Mouse (Mus musculus) Patski (cell line): ENCODE results near the gene Comt. TPM values are rescaled to one million over a fixed set of nuclear protein-coding genes. Genes with fewer than 3 reads are reported as not detected.
A peak's percentile ranks its signal among the peaks of the same experiment; 100 is the strongest.

Source experiments
- ATAC-seq: fragments of 100-300 bp; one replicate; pipeline ENCODE4 v1.8.0; 2021
- CTCF ChIA-PET: fragments of 350-600 bp; sonication (Branson Sonifier 250); formaldehyde crosslinking; loops from one replicate; lab custom pipeline; 2022; ENCODE audit warnings: inconsistent platforms; lab: Charles Lee
- POLR2A ChIA-PET: fragments of 350-600 bp; sonication (Branson Sonifier 250); formaldehyde crosslinking; loops from one replicate; lab custom pipeline; 2022; ENCODE audit warnings: antibody characterized with exemption, inconsistent platforms; lab: Charles Lee
- DNase-seq: peaks from one replicate; pipeline ENCODE4 v3.0.0-alpha.2; 2011; ENCODE audit warnings: low read depth, low spot score
- H3K27me3 ChIP-seq: fragments of 371-371 bp; one replicate; pipeline ENCODE4 v1.5.1; 2021
- CTCF ChIP-seq: fragments of 100-300 bp; IDR thresholded peaks from one replicate; pipeline ENCODE4 v1.5.1; 2021
- in situ Hi-C: fragments of 300-500 bp; cut with MboI; formaldehyde crosslinking; loops from 3 replicates; pipeline ENCODE4 v1.11.1; 2018; ENCODE audit warnings: low pct_unique_long_range_greater_than_20kb, mixed read lengths
- polyA plus RNA-seq: library from polyadenylated mRNA; unstranded; gene quantifications from one replicate; pipeline ENCODE4 v1.2.3, GENCODE M21; 2021

Comt gene
- polyA plus RNA-seq, 1 experiment from 2014 or later = 229 TPM

DNA sequence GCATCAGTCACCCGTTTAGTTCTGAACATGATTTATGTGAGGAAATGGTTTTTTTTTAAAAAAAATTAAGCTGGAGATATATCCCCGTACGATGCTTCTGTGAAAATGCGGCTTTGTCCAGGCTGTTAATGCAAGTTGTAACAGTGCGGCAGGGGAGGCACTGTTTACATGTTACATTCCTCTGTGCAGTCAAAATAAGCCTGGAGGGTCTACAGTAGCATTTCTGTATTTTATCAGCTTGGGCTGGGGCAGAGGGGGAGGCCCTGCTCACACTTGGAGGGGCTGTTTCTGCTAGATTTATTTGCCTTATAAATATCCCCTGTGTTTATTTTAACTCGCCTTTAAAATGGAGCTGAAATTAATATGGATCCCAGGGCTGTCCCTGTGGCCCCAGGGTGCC is 21.5 kb upstream of the Comt start:
- ChIA-PET CTCF (interaction anchor here (0.7 to 1.6 kb wide), 7 partner anchors 9 to 230 kb away, joined by 3 to 8 read pairs (median 4); no protein-coding TSS in a partner anchor), POLR2A (interaction anchor here (0.7 to 1.5 kb wide), 2 partner anchors 24 to 102 kb away, joined by 3 read pairs; no protein-coding TSS in a partner anchor)
- no peak for DNase-seq
- H3K27me3 ChIP-seq = no peaks in the 10 kb centered on the region
- TF ChIP-seq CTCF = no peak
- in situ Hi-C loops = no loop called here
- ATAC-seq = no peak

DNA sequence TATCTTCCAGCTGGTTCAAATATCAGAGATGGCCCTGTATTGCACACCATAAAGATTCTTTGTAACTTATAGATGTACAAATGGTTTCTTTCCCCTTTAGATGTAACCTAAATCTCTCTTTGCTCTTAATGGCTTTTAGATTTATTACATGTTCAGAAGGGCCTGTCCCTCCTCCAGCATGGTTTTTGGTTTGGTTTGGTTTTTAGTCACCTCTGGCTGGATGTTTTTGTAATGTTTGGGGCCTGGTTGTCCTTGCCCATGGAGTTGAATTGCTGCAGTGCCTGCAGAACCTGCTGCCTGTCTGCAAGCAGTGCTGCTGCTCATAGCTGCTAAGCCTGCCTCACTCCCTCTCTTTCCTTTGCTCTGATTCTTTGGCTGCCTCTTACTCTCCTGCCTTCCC is 20.6 kb upstream of the Comt start:
- ATAC-seq = no peak
- no peak for DNase-seq
- no peak for TF ChIP-seq CTCF
- H3K27me3 ChIP-seq = no peaks in the 10 kb centered on the region
- in situ Hi-C loops = no loop called here
- ChIA-PET POLR2A (interaction anchor here (1.5 kb wide), 1 partner anchor 23 kb away, joined by 3 read pairs; no protein-coding TSS in a partner anchor), CTCF (interaction anchor here (0.9 to 1.4 kb wide), 3 partner anchors 69 to 171 kb away, joined by 3 to 5 read pairs (median 3); no protein-coding TSS in a partner anchor)

DNA sequence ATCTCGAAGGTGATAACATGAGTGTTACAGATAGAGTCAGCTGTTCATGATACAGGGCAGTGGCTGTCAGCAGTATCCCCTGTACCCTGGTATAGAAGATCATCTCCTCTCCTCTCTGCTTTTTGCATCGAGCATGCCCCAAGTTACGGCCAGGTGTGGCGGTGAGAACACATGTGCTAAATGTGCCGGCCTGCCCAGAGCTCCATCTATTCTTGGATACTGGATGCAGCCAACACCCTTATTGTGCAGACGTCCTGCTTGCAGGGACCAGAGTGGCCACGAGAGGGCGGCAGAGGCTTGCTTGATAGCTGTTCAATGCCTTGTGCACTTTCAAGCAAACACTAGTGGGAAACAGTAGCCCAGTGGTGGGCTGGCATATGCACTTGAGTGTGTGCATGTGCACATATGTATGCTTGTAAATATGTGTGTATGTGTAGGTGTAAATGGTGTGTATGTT is 16.8 kb upstream of the Comt start:
- in situ Hi-C loops = loop anchor here (5.0 kb wide), 3 partner anchors 74 to 234 kb away; no protein-coding TSS in a partner anchor
- POLR2A ChIA-PET = interaction anchor here (1.1 to 1.3 kb wide), 2 partner anchors 16 to 172 kb away, joined by 3 to 6 read pairs; no protein-coding TSS in a partner anchor

DNA sequence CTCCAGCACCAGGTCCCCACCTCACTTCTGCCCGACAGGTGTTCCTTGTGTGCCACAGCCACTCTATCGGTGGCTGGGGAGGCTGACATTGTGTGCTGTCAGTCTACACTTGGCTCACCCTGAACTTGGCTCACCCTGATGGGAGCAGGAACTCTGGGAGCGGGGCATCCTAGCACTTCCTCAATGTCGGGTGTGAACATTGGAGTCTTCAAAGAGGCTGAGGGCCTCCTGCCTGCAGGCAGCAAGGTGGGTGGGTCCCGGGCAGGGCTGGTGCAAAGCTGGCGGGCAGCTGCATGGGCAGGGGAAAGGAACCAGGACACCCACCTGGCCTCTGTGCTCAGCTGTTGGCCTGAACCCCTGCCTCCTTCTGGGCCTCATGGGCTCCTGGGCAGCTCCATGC is 9.5 kb upstream of the Comt start:
- in situ Hi-C loops = no loop called here
- DNase-seq = no peak
- ATAC-seq = no peak
- POLR2A ChIA-PET = interaction anchor here (0.5 to 1.0 kb wide), 2 partner anchors 9 to 22 kb away, joined by 3 read pairs; no protein-coding TSS in a partner anchor
- no peak for TF ChIP-seq CTCF
- CTCF ChIA-PET = no interaction called here
- H3K27me3 ChIP-seq = no peaks in the 10 kb centered on the region

More for the DNA sequence above, 16.8 kb upstream of the Comt start:
- no peak for TF ChIP-seq CTCF
- peak; percentile 67 for DNase-seq
- H3K27me3 ChIP-seq = no peaks in the 10 kb centered on the region
- ATAC-seq = peak; percentile 66
- CTCF ChIA-PET = interaction anchor here (0.6 to 4.5 kb wide), 35 partner anchors 8 to 195 kb away, joined by 3 to 47 read pairs (median 4); partner anchors contain the start of genes Arvcf, Gnb1l, Rtl10 and Tango2

DNA sequence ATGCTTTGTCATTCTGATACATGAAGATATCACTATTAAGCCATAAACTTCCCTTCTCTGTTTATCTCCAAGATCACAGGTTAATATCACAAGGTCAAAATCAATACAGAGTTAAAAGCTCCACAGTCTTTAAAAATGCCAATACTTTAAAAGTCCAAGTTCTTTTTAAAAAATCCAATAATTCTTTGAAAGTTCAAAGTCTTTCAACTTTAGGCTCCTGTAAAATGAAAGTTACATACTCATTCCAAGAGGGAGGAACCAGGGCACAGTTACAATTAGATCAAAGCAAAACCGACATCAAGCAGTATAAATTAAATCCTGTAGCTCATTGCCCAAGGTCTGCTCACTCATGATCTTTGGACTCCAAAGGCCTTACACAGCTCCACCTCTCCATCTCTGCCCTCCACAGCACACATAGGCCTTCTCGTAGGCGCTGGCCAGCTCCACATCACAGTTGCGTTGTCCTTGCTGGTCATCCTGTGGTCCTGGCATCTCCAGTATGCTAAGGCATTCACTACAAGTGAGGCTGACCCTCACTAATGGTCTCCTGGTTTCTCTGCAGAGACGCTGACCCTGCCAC is 6.8 kb upstream of the Comt start:
- in situ Hi-C loops = no loop called here
- TF ChIP-seq CTCF = no peak
- no peak for DNase-seq
- no peaks in the 10 kb centered on the region for H3K27me3 ChIP-seq
- CTCF ChIA-PET = interaction anchor here (3.0 kb wide), 1 partner anchor 10 kb away, joined by 11 read pairs; no protein-coding TSS in a partner anchor
- POLR2A ChIA-PET = interaction anchor here (0.6 kb wide), 1 partner anchor 9 kb away, joined by 3 read pairs; no protein-coding TSS in a partner anchor
- no peak for ATAC-seq

DNA sequence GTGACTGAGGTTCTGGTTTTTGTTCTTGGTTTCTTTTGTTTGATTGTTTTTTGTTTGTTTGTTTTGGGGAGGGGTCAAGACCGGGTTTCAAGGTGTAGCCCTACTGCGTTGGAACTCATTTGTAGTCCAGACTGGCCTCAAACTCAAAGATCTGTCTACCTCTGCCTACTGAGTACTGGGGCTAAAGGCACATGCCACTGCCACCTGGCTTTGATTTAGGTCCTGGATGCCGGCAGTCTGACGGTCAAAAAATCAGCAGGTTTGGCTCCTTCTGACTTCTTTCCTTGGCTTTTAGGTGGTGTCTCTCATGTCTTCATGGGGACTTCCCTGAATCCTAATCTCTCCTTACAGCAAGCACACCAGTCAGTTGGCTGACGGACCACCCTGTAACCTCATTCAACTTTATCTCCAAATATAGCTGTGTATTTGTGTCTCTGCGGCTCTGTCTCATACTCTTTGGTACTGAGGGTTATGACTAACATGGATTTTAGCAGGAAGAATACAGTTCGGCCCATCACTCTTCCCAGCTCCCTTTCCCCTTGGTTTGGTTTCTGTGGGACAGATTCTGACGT is 4.1 kb upstream of the Comt start:
- ChIA-PET POLR2A (interaction anchor here (0.6 kb wide), 1 partner anchor 169 kb away, joined by 3 read pairs; no protein-coding TSS in a partner anchor), CTCF (interaction anchor here (1.1 to 3.6 kb wide), 2 partner anchors 9 to 12 kb away, joined by 3 to 15 read pairs; no protein-coding TSS in a partner anchor)
- DNase-seq = no peak
- H3K27me3 ChIP-seq = no peaks in the 10 kb centered on the region
- TF ChIP-seq CTCF = no peak
- in situ Hi-C loops = no loop called here
- ATAC-seq = no peak

DNA sequence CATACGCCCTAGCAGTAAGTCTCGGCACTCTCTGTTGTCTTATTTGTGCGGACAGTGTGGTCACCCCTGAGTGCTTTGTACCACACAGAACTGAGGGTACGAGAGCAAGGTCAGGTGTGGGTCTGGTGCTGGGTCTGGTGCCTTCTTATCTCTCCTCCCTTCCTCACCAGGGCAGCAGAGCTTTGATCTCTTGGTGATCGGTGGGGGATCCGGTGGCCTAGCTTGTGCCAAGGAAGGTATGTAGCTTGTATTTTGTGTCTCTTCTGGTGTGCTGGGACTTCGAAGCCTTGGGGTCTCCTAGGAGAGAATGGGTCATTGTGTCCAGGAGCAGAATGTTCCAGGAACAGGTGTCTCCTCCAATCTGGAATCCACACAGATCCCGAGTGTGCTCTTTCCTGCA is 3.0 kb upstream of the Comt start:
- in situ Hi-C loops = no loop called here
- TF ChIP-seq CTCF = no peak
- ATAC-seq = no peak
- CTCF ChIA-PET = interaction anchor here (1.1 to 3.6 kb wide), 2 partner anchors 10 to 13 kb away, joined by 3 to 15 read pairs; no protein-coding TSS in a partner anchor
- POLR2A ChIA-PET = no interaction called here
- DNase-seq = no peak
- no peaks in the 10 kb centered on the region for H3K27me3 ChIP-seq

DNA sequence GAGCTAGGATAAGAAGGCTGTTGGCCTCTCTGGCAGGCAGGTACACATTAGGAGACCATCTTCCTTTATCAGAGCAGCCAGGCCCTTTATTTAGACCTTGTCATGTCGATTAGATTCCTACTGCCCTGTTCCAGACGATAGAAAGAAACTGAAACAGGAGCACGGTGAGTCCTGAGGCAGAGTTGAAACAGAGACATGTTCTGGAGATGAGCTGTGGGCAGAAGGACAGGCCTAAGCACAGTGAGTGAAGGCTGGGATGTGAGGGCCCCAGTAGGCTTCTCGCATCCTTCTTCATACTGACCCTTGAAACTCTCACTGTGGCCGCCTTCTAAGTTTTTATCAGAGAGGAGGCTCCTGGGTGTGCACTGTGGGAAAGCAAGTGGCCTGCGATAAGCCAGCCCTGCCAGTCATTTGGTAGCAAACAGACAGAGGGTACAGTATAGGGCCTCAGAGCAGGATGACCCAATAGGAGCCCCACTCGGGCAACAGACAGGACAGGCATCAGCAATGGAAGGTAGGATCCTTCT is 1.9 kb upstream of the Comt start:
- ATAC-seq (no peak), DNase-seq (no peak)
- in situ Hi-C loops = no loop called here
- TF ChIP-seq CTCF = no peak
- no peaks in the 10 kb centered on the region for H3K27me3 ChIP-seq
- ChIA-PET CTCF (interaction anchor here (3.6 kb wide), 1 partner anchor 14 kb away, joined by 15 read pairs; no protein-coding TSS in a partner anchor), POLR2A (no interaction called here)

DNA sequence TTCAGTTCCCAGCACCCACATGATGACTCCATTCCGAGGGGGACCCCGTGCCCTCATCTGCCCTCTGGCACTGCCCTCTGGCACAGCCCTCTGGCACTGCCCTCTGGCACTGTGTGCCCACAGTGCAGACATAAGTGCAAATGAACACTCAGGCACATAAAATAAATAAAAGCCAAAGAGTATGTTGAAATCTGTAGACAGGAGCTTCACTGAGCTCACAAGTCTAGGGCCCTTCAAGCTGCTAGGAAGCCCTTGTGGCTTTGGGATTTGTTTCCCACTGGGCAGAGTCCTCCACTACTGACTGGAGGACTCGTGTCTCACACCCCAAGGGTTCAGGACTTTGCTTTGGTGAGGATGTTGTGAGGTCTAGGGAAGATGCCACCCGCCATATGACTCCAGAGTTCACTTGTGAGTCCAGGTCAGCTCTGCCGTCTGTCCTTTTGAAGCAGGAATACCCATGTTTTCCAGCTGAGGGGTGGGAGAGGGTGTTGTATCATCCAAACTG is 1.4 kb upstream of the Comt start:
- ChIA-PET POLR2A (interaction anchor here (1.7 kb wide), 1 partner anchor 14 kb away, joined by 7 read pairs; no protein-coding TSS in a partner anchor), CTCF (no interaction called here)
- TF ChIP-seq CTCF = no peak
- in situ Hi-C loops = no loop called here
- no peaks in the 10 kb centered on the region for H3K27me3 ChIP-seq
- no peak for ATAC-seq
- no peak for DNase-seq

DNA sequence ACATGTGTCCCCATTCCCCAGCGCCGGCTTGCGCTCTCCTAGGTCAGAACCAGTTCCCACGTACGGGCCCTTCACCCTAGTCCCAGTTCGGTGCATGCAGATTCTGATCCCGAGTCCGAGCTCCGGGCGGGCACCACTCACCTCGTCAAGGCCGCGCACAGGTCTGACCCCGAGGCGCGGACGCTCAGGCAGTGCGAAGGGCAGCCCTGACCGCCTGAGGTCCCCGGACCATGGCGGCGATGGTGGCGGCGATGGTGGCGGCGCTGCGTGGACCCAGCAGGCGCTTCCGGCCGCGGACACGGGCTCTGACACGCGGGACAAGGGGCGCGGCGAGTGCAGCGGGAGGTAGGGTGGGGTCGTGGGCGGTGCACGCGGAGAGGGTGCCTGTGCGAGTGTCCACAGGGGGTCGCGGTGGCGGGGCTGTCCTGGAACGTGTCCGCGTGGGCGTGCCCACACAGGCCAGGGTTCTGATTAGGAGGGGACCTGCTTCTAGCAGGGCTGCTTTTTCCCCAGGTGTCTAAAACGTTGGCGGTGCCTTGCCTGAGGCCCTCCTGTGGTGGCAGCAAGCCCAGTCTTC is 349 bp downstream of the Comt start, which contains the start of gene Txnrd2:
Txnrd2 (plus strand) TSS at position 170 of the 577 bp plus-strand sequence.
- ChIA-PET CTCF (interaction anchor here (1.1 to 1.4 kb wide), 2 partner anchors 33 to 73 kb away, joined by 3 to 5 read pairs; no protein-coding TSS in a partner anchor), POLR2A (interaction anchor here (2.0 kb wide), 1 partner anchor 21 kb away, joined by 4 read pairs; no protein-coding TSS in a partner anchor)
- no peaks in the 10 kb centered on the region for H3K27me3 ChIP-seq
- ATAC-seq (peak; percentile 45), DNase-seq (no peak)
- TF ChIP-seq CTCF = peak; percentile 94
- in situ Hi-C loops = no loop called here
